Mouse (Mus musculus) forebrain, embryonic 16.5 days (tissue): ENCODE results near the gene Cytip. TPM values are rescaled to one million over a fixed set of nuclear protein-coding genes. Genes with fewer than 3 reads are reported as not detected.
A peak's percentile ranks its signal among the peaks of the same experiment; 100 is the strongest.

ENCODE experiments used
- ATAC-seq: fragments of 200-750 bp; cut with Nextera tagmentation; 2 replicates; pipeline ENCODE4 v1.8.0; 2017; ENCODE audit warnings: mild to moderate bottlenecking, moderate library complexity
- H3K27ac ChIP-seq: fragments of 300-500 bp; sonication (generic); 2 replicates; pipeline ENCODE4 v1.5.1; 2014; ENCODE audit warnings: low read length, control low read depth
- H3K27me3 ChIP-seq: fragments of 300-500 bp; sonication (generic); replicated peaks from 2 replicates; pipeline ENCODE4 v1.6.1; 2014; ENCODE audit warnings: low read length; ENCODE audit not compliant: control insufficient read depth, insufficient read depth
- H3K36me3 ChIP-seq: fragments of 300-500 bp; sonication (generic); 2 replicates; pipeline ENCODE4 v1.6.1; 2014; ENCODE audit not compliant: control insufficient read depth, insufficient read depth
- H3K4me1 ChIP-seq: fragments of 300-500 bp; sonication (generic); replicated peaks from 2 replicates; pipeline ENCODE4 v1.6.1; 2014; ENCODE audit warnings: low read length; ENCODE audit not compliant: control insufficient read depth, insufficient read depth
- H3K4me2 ChIP-seq: fragments of 300-500 bp; sonication (generic); 2 replicates; pipeline ENCODE4 v1.6.1; 2014; ENCODE audit warnings: mild to moderate bottlenecking, low read length, control low read depth
- H3K4me3 ChIP-seq: fragments of 300-500 bp; sonication (generic); replicated peaks from 2 replicates; pipeline ENCODE4 v1.5.1; 2014; ENCODE audit warnings: mild to moderate bottlenecking, low read length, control low read depth
- H3K9ac ChIP-seq: fragments of 300-500 bp; sonication (generic); replicated peaks from 2 replicates; pipeline ENCODE4 v1.6.1; 2014; ENCODE audit warnings: low read depth, low read length, control low read depth
- H3K9me3 ChIP-seq: fragments of 300-500 bp; sonication (generic); 2 replicates; pipeline ENCODE4 v1.6.1; 2016; ENCODE audit warnings: low read length; ENCODE audit not compliant: control insufficient read depth
- WGBS: fragments of 180-500 bp; shearing (Covaris S2); extraction: QIAGEN DNeasy Blood & Tissue Kit; methylation state at CpG from one replicate; pipeline ENCODE4 v1.1.7; 2014; 5-methylcytosine and 5-hydroxymethylcytosine counted together
- polyA plus RNA-seq: library from polyadenylated mRNA; unstranded; fragments of >200 nt; fragmentation: Nextera tagmentation; extraction: Ambion mirVana; gene quantifications from 2 replicates; pipeline ENCODE4 v1.2.1, GENCODE M21; 2015

Cytip gene
- polyA plus RNA-seq, 1 experiment from 2014 or later: 0.11 TPM

GRCm38 (mm10) chr2:58157466-58157865 is 37.9 kb downstream of the Cytip start:
- Histone ChIP-seq H3K9ac (no peak overlapping the region), H3K27ac (no peak overlapping the region), H3K4me1 (no peaks in the 10 kb centered on the region), H3K27me3 (no peaks in the 10 kb centered on the region), H3K4me2 (no peak overlapping the region), H3K36me3 (no peaks in the 10 kb centered on the region), H3K9me3 (no peaks in the 10 kb centered on the region), H3K4me3 (no peak overlapping the region)
- 97% methylated on average over 5 of the region's 5 CpGs for WGBS
- no peak for ATAC-seq

- no peaks in the 10 kb centered on the region for H3K27me3 ChIP-seq
- H3K9me3 ChIP-seq: no peaks in the 10 kb centered on the region
- H3K4me2 ChIP-seq: no peak overlapping the region
- H3K27ac ChIP-seq: no peak overlapping the region
- H3K36me3 ChIP-seq: no peaks in the 10 kb centered on the region
- H3K9ac ChIP-seq: no peak overlapping the region
- WGBS: 71% methylated on average over 5 of the region's 5 CpGs
- no peaks in the 10 kb centered on the region for H3K4me1 ChIP-seq
- H3K4me3 ChIP-seq: no peak overlapping the region
- ATAC-seq: no peak
Measured at GRCm38 (mm10) chr2:58156495-58157392, 38.6 kb downstream of the Cytip start.

- Histone ChIP-seq H3K4me2 (no peak overlapping the region), H3K27me3 (no peaks in the 10 kb centered on the region), H3K4me1 (no peaks in the 10 kb centered on the region), H3K4me3 (no peak overlapping the region), H3K9me3 (no peaks in the 10 kb centered on the region), H3K9ac (no peak overlapping the region), H3K27ac (no peak overlapping the region), H3K36me3 (no peaks in the 10 kb centered on the region)
- WGBS: 92% methylated on average over 5 of the region's 5 CpGs
- no peak for ATAC-seq
Measured at GRCm38 (mm10) chr2:58156108-58156415, 39.3 kb downstream of the Cytip start.

GRCm38 (mm10) chr2:58155271-58156107 is 39.8 kb downstream of the Cytip start:
- 64% methylated on average over 7 of the region's 7 CpGs for WGBS
- Histone ChIP-seq H3K36me3 (no peaks in the 10 kb centered on the region), H3K4me1 (no peaks in the 10 kb centered on the region), H3K27me3 (no peaks in the 10 kb centered on the region), H3K4me2 (no peak overlapping the region), H3K9ac (no peak overlapping the region), H3K9me3 (no peaks in the 10 kb centered on the region), H3K4me3 (no peak overlapping the region), H3K27ac (no peak overlapping the region)
- peak; percentile 36 for ATAC-seq

- ATAC-seq: no peak
- 89% methylated on average over 1 of the region's 1 CpGs for WGBS
Measured at GRCm38 (mm10) chr2:58154555-58154954, 40.8 kb downstream of the Cytip start.

GRCm38 (mm10) chr2:58153742-58154141 is 41.6 kb downstream of the Cytip start:
- Histone ChIP-seq H3K27ac (no peak overlapping the region), H3K4me3 (no peak overlapping the region), H3K9me3 (no peaks in the 10 kb centered on the region), H3K27me3 (no peaks in the 10 kb centered on the region), H3K36me3 (no peaks in the 10 kb centered on the region), H3K4me2 (no peak overlapping the region), H3K9ac (no peak overlapping the region), H3K4me1 (no peaks in the 10 kb centered on the region)
- ATAC-seq: no peak
- 80% methylated on average over 7 of the region's 7 CpGs for WGBS

More at GRCm38 (mm10) chr2:58154555-58154954, 40.8 kb downstream of the Cytip start:
- H3K27me3 ChIP-seq: no peaks in the 10 kb centered on the region
- no peak overlapping the region for H3K4me2 ChIP-seq
- H3K9me3 ChIP-seq: no peaks in the 10 kb centered on the region
- H3K4me1 ChIP-seq: no peaks in the 10 kb centered on the region
- no peak overlapping the region for H3K4me3 ChIP-seq
- H3K36me3 ChIP-seq: no peaks in the 10 kb centered on the region
- H3K9ac ChIP-seq: no peak overlapping the region
- H3K27ac ChIP-seq: no peak overlapping the region

- no peak overlapping the region for H3K4me2 ChIP-seq
- H3K4me1 ChIP-seq: no peaks in the 10 kb centered on the region
- H3K27ac ChIP-seq: no peak overlapping the region
- H3K27me3 ChIP-seq: no peaks in the 10 kb centered on the region
- no peaks in the 10 kb centered on the region for H3K9me3 ChIP-seq
- 87% methylated on average over 7 of the region's 7 CpGs for WGBS
- no peaks in the 10 kb centered on the region for H3K36me3 ChIP-seq
- ATAC-seq: no peak
- H3K9ac ChIP-seq: no peak overlapping the region
- H3K4me3 ChIP-seq: no peak overlapping the region
Measured at GRCm38 (mm10) chr2:58149983-58150405, 45.3 kb downstream of the Cytip start.

- ATAC-seq: no peak
- 83% methylated on average over 5 of the region's 5 CpGs for WGBS
- Histone ChIP-seq H3K27ac (no peak overlapping the region), H3K4me2 (no peak overlapping the region), H3K9ac (no peak overlapping the region), H3K9me3 (no peaks in the 10 kb centered on the region), H3K4me3 (no peak overlapping the region), H3K4me1 (no peaks in the 10 kb centered on the region), H3K36me3 (no peaks in the 10 kb centered on the region), H3K27me3 (no peaks in the 10 kb centered on the region)
Measured at GRCm38 (mm10) chr2:58146572-58146971, 48.8 kb downstream of the Cytip start.

- H3K9ac ChIP-seq: no peak overlapping the region
- H3K9me3 ChIP-seq: no peaks in the 10 kb centered on the region
- no peak overlapping the region for H3K4me2 ChIP-seq
- H3K27me3 ChIP-seq: no peaks in the 10 kb centered on the region
- no peak overlapping the region for H3K27ac ChIP-seq
- H3K4me3 ChIP-seq: no peak overlapping the region
- H3K36me3 ChIP-seq: no peaks in the 10 kb centered on the region
- 88% methylated on average over 1 of the region's 1 CpGs for WGBS
- no peak for ATAC-seq
- no peaks in the 10 kb centered on the region for H3K4me1 ChIP-seq
Measured at GRCm38 (mm10) chr2:58140531-58140930, 54.8 kb downstream of the Cytip start.
